Comparison of ENCODE assay signal across 24 mouse cellular contexts in the genomic region with DNA sequence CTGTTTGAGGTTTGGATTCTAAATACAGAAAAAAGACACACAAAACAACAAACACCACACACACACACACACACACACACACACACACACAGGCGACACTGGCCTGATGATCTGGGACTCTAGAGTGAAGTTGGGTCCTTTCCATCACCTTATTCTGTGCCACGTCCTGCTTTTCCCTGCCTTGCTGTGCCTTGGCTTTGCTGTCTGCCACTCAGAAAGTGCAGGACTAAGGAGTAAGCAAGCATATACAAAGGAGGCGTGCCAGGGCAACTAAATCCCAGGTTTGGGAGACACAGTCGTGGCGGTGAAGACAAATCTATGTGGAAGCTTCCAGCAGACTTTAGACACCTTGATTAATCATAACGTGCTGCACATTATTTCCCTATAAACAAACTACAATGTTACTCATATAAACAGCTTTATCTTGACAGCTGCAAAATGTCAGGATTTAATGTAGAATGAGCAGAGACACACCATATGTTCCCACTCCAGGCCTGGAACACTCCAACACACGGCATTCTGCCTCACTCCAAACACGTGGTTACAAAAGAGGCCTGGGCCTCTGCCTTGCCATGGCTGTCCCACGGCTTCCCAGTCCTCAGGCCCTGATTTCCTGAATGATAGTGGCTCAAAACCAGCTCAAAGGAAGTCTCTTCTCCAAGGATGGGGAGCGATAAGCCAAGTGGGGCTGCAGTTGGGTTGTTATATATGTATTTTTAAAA. TPM values are rescaled to one million over a fixed set of nuclear protein-coding genes. Genes with fewer than 3 reads are reported as not detected.
A peak's percentile ranks its signal among the peaks of the same experiment; 100 is the strongest.
DNase-seq lines count a peak whose midpoint lies in the region; ATAC-seq and TF ChIP-seq lines count a peak whose summit lies in the region.
"Had no signal": no experiment of that assay in that cellular context is flagged by ENCODE, and none has a peak within 500 bp of the region (broad histone marks: within the 10 kb centered on the region; RNA-seq: fewer than 3 reads in every experiment).

No protein-coding gene starts in this region.

- ATAC-seq in embryonic facial prominence, embryonic 14.5 days (ENCODE audit: low read depth), result no peak
- ATAC-seq in kidney, postnatal 0 days (replicated peaks; ENCODE audit: low FRiP score, low read depth), result no peak
- ATAC-seq in lung, embryonic 15.5 days (ENCODE audit: borderline replicate concordance, extremely low read depth, low FRiP score, low TSS enrichment), result peak; percentile 89; the same call in 1 of the 2 replicates
- ATAC-seq in stomach, embryonic 15.5 days (ENCODE audit: insufficient read depth, low FRiP score, low read depth), result peak; percentile 68; the same call in 1 of the 2 replicates

- WGBS in embryonic facial prominence, embryonic 14.5 days, result 75% methylated on average over 10 of the region's 10 CpGs
- 89% methylated on average over 10 of the region's 10 CpGs for WGBS in embryonic facial prominence, embryonic 10.5 days
- WGBS in kidney, postnatal 0 days, result 60% methylated on average over 10 of the region's 10 CpGs
- 44% methylated on average over 10 of the region's 10 CpGs for WGBS in lung, embryonic 15.5 days
- 46% methylated on average over 10 of the region's 10 CpGs for WGBS in stomach, embryonic 15.5 days

- no peak overlapping the region for H3K4me2 ChIP-seq in embryonic facial prominence, embryonic 14.5 days (ENCODE audit: low read depth, low read length)
- no peak overlapping the region for H3K4me2 ChIP-seq in kidney, postnatal 0 days (ENCODE audit: low read length)
- no peak overlapping the region for H3K4me2 ChIP-seq in lung, embryonic 15.5 days
- no peak overlapping the region for H3K4me2 ChIP-seq in stomach, embryonic 15.5 days
- H3K4me2 ChIP-seq: heart, embryonic 11.5 days; hindbrain, embryonic 14.5 days; limb, embryonic 12.5 days; midbrain, embryonic 12.5 days; neural tube, embryonic 15.5 days had no signal

- H3K36me3 ChIP-seq in embryonic facial prominence, embryonic 14.5 days (ENCODE audit: control insufficient read depth, insufficient read depth, low read length), result no peaks in the 10 kb centered on the region
- H3K36me3 ChIP-seq in embryonic facial prominence, embryonic 10.5 days (replicated peaks), result no peaks in the 10 kb centered on the region
- no peaks in the 10 kb centered on the region for H3K36me3 ChIP-seq in kidney, postnatal 0 days (ENCODE audit: insufficient read depth, low read length)
- H3K36me3 ChIP-seq in lung, embryonic 15.5 days, result no peaks in the 10 kb centered on the region
- H3K36me3 ChIP-seq in stomach, embryonic 15.5 days, result no peaks in the 10 kb centered on the region
- H3K36me3 ChIP-seq: limb, embryonic 12.5 days; midbrain, embryonic 12.5 days; neural tube, embryonic 15.5 days had no signal

- no peaks in the 10 kb centered on the region for H3K9me3 ChIP-seq in embryonic facial prominence, embryonic 14.5 days (ENCODE audit: control insufficient read depth, low read length)
- H3K9me3 ChIP-seq in embryonic facial prominence, embryonic 10.5 days, result no peaks in the 10 kb centered on the region
- no peaks in the 10 kb centered on the region for H3K9me3 ChIP-seq in kidney, postnatal 0 days (replicated peaks; ENCODE audit: low read length)
- H3K9me3 ChIP-seq in lung, embryonic 15.5 days, result no peaks in the 10 kb centered on the region
- H3K9me3 ChIP-seq in stomach, embryonic 15.5 days, result no peaks in the 10 kb centered on the region
- H3K9me3 ChIP-seq: limb, embryonic 12.5 days; midbrain, embryonic 12.5 days; neural tube, embryonic 15.5 days had no signal

- no peak overlapping the region for H3K27ac ChIP-seq in embryonic facial prominence, embryonic 14.5 days (replicated peaks; ENCODE audit: low read depth, low read length)
- no peak overlapping the region for H3K27ac ChIP-seq in embryonic facial prominence, embryonic 10.5 days (replicated peaks)
- no peak overlapping the region for H3K27ac ChIP-seq in kidney, postnatal 0 days
- H3K27ac ChIP-seq in lung, embryonic 15.5 days, result no peak overlapping the region
- H3K27ac ChIP-seq in stomach, embryonic 15.5 days, result no peak overlapping the region
- H3K27ac ChIP-seq: hindbrain, embryonic 14.5 days; left cerebral cortex, adult 2 months; limb, embryonic 12.5 days; liver, embryonic 14.5 days; midbrain, embryonic 12.5 days; neural tube, embryonic 15.5 days had no signal

- H3K4me1 ChIP-seq in embryonic facial prominence, embryonic 14.5 days (ENCODE audit: control insufficient read depth, insufficient read depth, low read length), result no peaks in the 10 kb centered on the region
- no peaks in the 10 kb centered on the region for H3K4me1 ChIP-seq in embryonic facial prominence, embryonic 10.5 days
- H3K4me1 ChIP-seq in kidney, postnatal 0 days (replicated peaks; ENCODE audit: insufficient read depth, low read length), result no peaks in the 10 kb centered on the region
- H3K4me1 ChIP-seq in lung, embryonic 15.5 days, result 0 out of 2 replicates have a peak, but pooled peaks cover 3% of the 10 kb centered on the region
- no peaks in the 10 kb centered on the region for H3K4me1 ChIP-seq in stomach, embryonic 15.5 days
- H3K4me1 ChIP-seq: limb, embryonic 12.5 days; midbrain, embryonic 12.5 days; neural tube, embryonic 15.5 days had no signal

- no peaks in the 10 kb centered on the region for H3K27me3 ChIP-seq in embryonic facial prominence, embryonic 14.5 days (replicated peaks; ENCODE audit: control insufficient read depth, insufficient read depth, low read length)
- H3K27me3 ChIP-seq in embryonic facial prominence, embryonic 10.5 days (replicated peaks; ENCODE audit: low read depth, poor library complexity, severe bottlenecking), result no peaks in the 10 kb centered on the region
- H3K27me3 ChIP-seq in kidney, postnatal 0 days (ENCODE audit: insufficient read depth, low read length), result no peaks in the 10 kb centered on the region
- peaks cover 5% of the 10 kb centered on the region; the same call in 1 of the 2 replicates for H3K27me3 ChIP-seq in lung, embryonic 15.5 days
- no peaks in the 10 kb centered on the region for H3K27me3 ChIP-seq in stomach, embryonic 15.5 days (replicated peaks)
- H3K27me3 ChIP-seq: limb, embryonic 12.5 days; midbrain, embryonic 12.5 days; neural tube, embryonic 15.5 days had no signal

- TF ChIP-seq CTCF in kidney, postnatal 0 days (IDR thresholded peaks at IDR 0.05; ENCODE audit: low read depth), result no peak

- H3K9ac ChIP-seq in embryonic facial prominence, embryonic 14.5 days (ENCODE audit: low read depth, low read length), result no peak overlapping the region
- H3K9ac ChIP-seq in kidney, postnatal 0 days (ENCODE audit: low read depth, low read length), result no peak overlapping the region
- H3K9ac ChIP-seq in lung, embryonic 15.5 days, result no peak overlapping the region
- H3K9ac ChIP-seq in stomach, embryonic 15.5 days, result no peak overlapping the region
- H3K9ac ChIP-seq: hindbrain, embryonic 14.5 days; limb, embryonic 12.5 days; liver, embryonic 14.5 days; midbrain, embryonic 12.5 days; neural tube, embryonic 15.5 days had no signal

- no peak overlapping the region for H3K4me3 ChIP-seq in embryonic facial prominence, embryonic 14.5 days (ENCODE audit: low read depth, low read length)
- H3K4me3 ChIP-seq in embryonic facial prominence, embryonic 10.5 days, result no peak overlapping the region
- H3K4me3 ChIP-seq in kidney, postnatal 0 days (replicated peaks; ENCODE audit: low read depth, low read length), result no peak overlapping the region
- H3K4me3 ChIP-seq in lung, embryonic 15.5 days, result no peak overlapping the region
- no peak overlapping the region for H3K4me3 ChIP-seq in stomach, embryonic 15.5 days (replicated peaks)
- H3K4me3 ChIP-seq: erythroblast, embryonic 14.5 days; left cerebral cortex, adult 2 months; limb, embryonic 12.5 days; midbrain, embryonic 12.5 days; myocyte; neural tube, embryonic 15.5 days had no signal

- DNase-seq in embryonic facial prominence, embryonic 14.5 days (ENCODE audit: low spot score), result peak; percentile 3
- DNase-seq in embryonic facial prominence, embryonic 10.5 days (ENCODE audit: low spot score), result no peak
- DNase-seq in kidney, postnatal 0 days (ENCODE audit: low spot score), result peak; percentile 65
- DNase-seq in kidney, adult 8-10 months, result no peak
- no peak for DNase-seq in lung, postnatal 25 days (ENCODE audit: low spot score)
- no peak for DNase-seq in heart, adult 9 months (ENCODE audit: low spot score in 2 of 2)
- DNase-seq: cerebellum, adult 11-12 months; cerebellum, postnatal 36 days; gastrocnemius, postnatal 25 days; heart, postnatal 14 days; thymus, adult 18-20 months had no signal

RNA-seq across cellular contexts. Expression of gene 1700012A03Rik, which starts 15.9 kb away (rescaled TPM):
- not detected in 2 replicates for polyA plus RNA-seq in embryonic facial prominence, embryonic 14.5 days (2014; fragmentation: Nextera tagmentation; extraction: Ambion mirVana)
- polyA plus RNA-seq in embryonic facial prominence, embryonic 10.5 days (2016; fragmentation: Nextera tagmentation; extraction: Ambion mirVana), result not detected in 2 replicates
- polyA plus RNA-seq in kidney, postnatal 0 days (2015; fragmentation: Nextera tagmentation; extraction: Ambion mirVana), result not detected in 2 replicates
- not detected in 2 replicates for polyA plus RNA-seq in lung, embryonic 15.5 days (2015; fragmentation: Nextera tagmentation; extraction: Ambion mirVana)
- not detected in 2 replicates for polyA plus RNA-seq in stomach, embryonic 15.5 days (2015; fragmentation: Nextera tagmentation; extraction: Ambion mirVana)
- polyA plus RNA-seq: erythroblast, embryonic 14.5 days; heart, embryonic 11.5 days; hindbrain, embryonic 14.5 days; kidney, embryonic 14.5 days; limb, embryonic 12.5 days; liver, embryonic 14.5 days; midbrain, embryonic 12.5 days; myocyte; neural tube, embryonic 15.5 days; urinary bladder, adult 2 months had no signal

Comparison
In these comparisons a context has a peak if more than half of its experiments do, and no peak if none do; other contexts are left out.
1. DNase-seq: peak in embryonic facial prominence, embryonic 14.5 days (single experiment) and kidney, postnatal 0 days (single experiment); none in embryonic facial prominence, embryonic 10.5 days (single experiment), kidney, adult 8-10 months (0 of 2), lung, postnatal 25 days (single experiment) and heart, adult 9 months (0 of 2).
2. ATAC-seq: peak in lung, embryonic 15.5 days (single experiment) and stomach, embryonic 15.5 days (single experiment); none in embryonic facial prominence, embryonic 14.5 days (single experiment) and kidney, postnatal 0 days (single experiment).